Comparison of ENCODE assay signal across 9 mouse cellular contexts in genomic region chr2:68382394-68383059, GRCm38 (mm10).
A peak's percentile ranks its signal among the peaks of the same experiment; 100 is the strongest.
DNase-seq lines count a peak whose midpoint lies in the region; ATAC-seq lines count a peak whose summit lies in the region.
"Had no signal": no experiment of that assay in that cellular context is flagged by ENCODE, and none has a peak within 500 bp of the region (broad histone marks: within the 10 kb centered on the region; RNA-seq: fewer than 3 reads in every experiment).

No protein-coding gene starts in this region.

- H3K36me3 ChIP-seq in midbrain, embryonic 13.5 days, result 0 out of 2 replicates have a peak, but pooled peaks cover 3% of the 10 kb centered on the region
- no peaks in the 10 kb centered on the region for H3K36me3 ChIP-seq in midbrain, embryonic 11.5 days (ENCODE audit: control insufficient read depth, insufficient read depth, low read length)
- peaks cover 22% of the 10 kb centered on the region for H3K36me3 ChIP-seq in limb, embryonic 10.5 days
- H3K36me3 ChIP-seq in megakaryocyte, embryonic 14.5 days (replicated peaks; ENCODE audit: low read length), result no peaks in the 10 kb centered on the region
- no peaks in the 10 kb centered on the region for H3K36me3 ChIP-seq in hindbrain, embryonic 16.5 days (ENCODE audit: control insufficient read depth, insufficient read depth, low read length)
- H3K36me3 ChIP-seq: neural tube, embryonic 13.5 days had no signal

- H3K9me3 ChIP-seq in midbrain, embryonic 13.5 days, result no peaks in the 10 kb centered on the region
- H3K9me3 ChIP-seq in midbrain, embryonic 11.5 days (ENCODE audit: control insufficient read depth, low read length), result no peaks in the 10 kb centered on the region
- no peaks in the 10 kb centered on the region for H3K9me3 ChIP-seq in limb, embryonic 10.5 days (replicated peaks)
- H3K9me3 ChIP-seq in megakaryocyte, embryonic 14.5 days, result no peaks in the 10 kb centered on the region
- H3K9me3 ChIP-seq in hindbrain, embryonic 16.5 days (ENCODE audit: control insufficient read depth, low read length), result no peaks in the 10 kb centered on the region
- H3K9me3 ChIP-seq: neural tube, embryonic 13.5 days had no signal

- DNase-seq in midbrain, embryonic 11.5 days (ENCODE audit: low spot score, missing footprints), result no peak
- DNase-seq in limb, embryonic 10.5 days (ENCODE audit: low spot score), result no peak
- DNase-seq in thymus, postnatal 4 days, result peak; percentile 89
- no peak for DNase-seq in layer of hippocampus, postnatal 36 days
- no peak for DNase-seq in frontal cortex, postnatal 36 days (ENCODE audit: low spot score in 2 of 2)

- 76% methylated on average over 11 of the region's 11 CpGs for WGBS in midbrain, embryonic 13.5 days
- WGBS in midbrain, embryonic 11.5 days, result 77% methylated on average over 11 of the region's 11 CpGs
- WGBS in limb, embryonic 10.5 days, result 63% methylated on average over 11 of the region's 11 CpGs
- 68% methylated on average over 11 of the region's 11 CpGs for WGBS in hindbrain, embryonic 16.5 days

- H3K9ac ChIP-seq in midbrain, embryonic 13.5 days (replicated peaks), result no peak overlapping the region
- H3K9ac ChIP-seq in midbrain, embryonic 11.5 days (ENCODE audit: low read length), result no peak overlapping the region
- H3K9ac ChIP-seq in hindbrain, embryonic 16.5 days (ENCODE audit: low read depth, low read length), result no peak overlapping the region
- H3K9ac ChIP-seq: neural tube, embryonic 13.5 days had no signal

- 0 out of 2 replicates have a peak, but pooled peaks have one; percentile 2 for ATAC-seq in midbrain, embryonic 13.5 days
- ATAC-seq in midbrain, embryonic 11.5 days (ENCODE audit: low FRiP score), result no peak
- no peak for ATAC-seq in hindbrain, embryonic 16.5 days

- no peak overlapping the region for H3K4me3 ChIP-seq in midbrain, embryonic 13.5 days (replicated peaks)
- H3K4me3 ChIP-seq in midbrain, embryonic 11.5 days (ENCODE audit: low read depth, low read length), result no peak overlapping the region
- no peak overlapping the region for H3K4me3 ChIP-seq in limb, embryonic 10.5 days
- peak overlapping the region; percentile 59 for H3K4me3 ChIP-seq in megakaryocyte, embryonic 14.5 days (replicated peaks)
- no peak overlapping the region for H3K4me3 ChIP-seq in hindbrain, embryonic 16.5 days (ENCODE audit: low read length)
- H3K4me3 ChIP-seq: neural tube, embryonic 13.5 days had no signal

- no peaks in the 10 kb centered on the region for H3K27me3 ChIP-seq in midbrain, embryonic 13.5 days
- H3K27me3 ChIP-seq in midbrain, embryonic 11.5 days (ENCODE audit: control insufficient read depth, insufficient read depth, low read length), result no peaks in the 10 kb centered on the region
- H3K27me3 ChIP-seq in limb, embryonic 10.5 days (ENCODE audit: low read depth, poor library complexity, severe bottlenecking), result no peaks in the 10 kb centered on the region
- no peaks in the 10 kb centered on the region for H3K27me3 ChIP-seq in megakaryocyte, embryonic 14.5 days (replicated peaks)
- no peaks in the 10 kb centered on the region for H3K27me3 ChIP-seq in hindbrain, embryonic 16.5 days (replicated peaks; ENCODE audit: control insufficient read depth, insufficient read depth, low read length)
- H3K27me3 ChIP-seq: neural tube, embryonic 13.5 days had no signal

- H3K27ac ChIP-seq in midbrain, embryonic 13.5 days, result no peak overlapping the region
- H3K27ac ChIP-seq in midbrain, embryonic 11.5 days (ENCODE audit: low read depth, low read length), result no peak overlapping the region
- H3K27ac ChIP-seq in limb, embryonic 10.5 days, result peak overlapping the region; percentile 61
- H3K27ac ChIP-seq in hindbrain, embryonic 16.5 days (ENCODE audit: low read depth, low read length), result no peak overlapping the region
- H3K27ac ChIP-seq: neural tube, embryonic 13.5 days had no signal

- H3K4me1 ChIP-seq in midbrain, embryonic 13.5 days (replicated peaks), result peaks cover 69% of the 10 kb centered on the region
- peaks cover 42% of the 10 kb centered on the region for H3K4me1 ChIP-seq in midbrain, embryonic 11.5 days (ENCODE audit: control insufficient read depth, insufficient read depth, low read length)
- H3K4me1 ChIP-seq in limb, embryonic 10.5 days, result peaks cover 42% of the 10 kb centered on the region
- peaks cover 14% of the 10 kb centered on the region; the same call in 1 of the 2 replicates for H3K4me1 ChIP-seq in megakaryocyte, embryonic 14.5 days
- peaks cover 13% of the 10 kb centered on the region for H3K4me1 ChIP-seq in hindbrain, embryonic 16.5 days (ENCODE audit: control insufficient read depth, insufficient read depth, low read depth, low read length)

- no peak overlapping the region for H3K4me2 ChIP-seq in midbrain, embryonic 13.5 days (replicated peaks)
- no peak overlapping the region for H3K4me2 ChIP-seq in midbrain, embryonic 11.5 days
- no peak overlapping the region for H3K4me2 ChIP-seq in hindbrain, embryonic 16.5 days (ENCODE audit: low read length)
- H3K4me2 ChIP-seq: neural tube, embryonic 13.5 days had no signal
